Mouse (Mus musculus) kidney, adult 18-20 months (tissue): Measurements from ENCODE around the gene Rbm5.
A peak's percentile ranks its signal among the peaks of the same experiment; 100 is the strongest.

ENCODE experiments used
- DNase-seq: peaks from one replicate; pipeline ENCODE4 v3.0.0; 2021

The Rbm5 gene

GRCm38 (mm10) chr9:107770374-107771290 lies at the start of gene Rbm5:
Rbm5 (minus strand) TSS chr9:107770996.
- DNase-seq, result peak; percentile 91

- DNase-seq, result no peak
Measured at GRCm38 (mm10) chr9:107812132-107812531, 41.3 kb upstream of the Rbm5 start.

GRCm38 (mm10) chr9:107810985-107811384 lies 40.2 kb upstream of the Rbm5 start:
- no peak for DNase-seq

GRCm38 (mm10) chr9:107791714-107792113 lies 20.9 kb upstream of the Rbm5 start:
- no peak for DNase-seq

- DNase-seq, result no peak
Measured at GRCm38 (mm10) chr9:107782536-107783203, 11.9 kb upstream of the Rbm5 start.

- DNase-seq, result no peak
Measured at GRCm38 (mm10) chr9:107776809-107777208, 6.0 kb upstream of the Rbm5 start.

- DNase-seq, result no peak
Measured at GRCm38 (mm10) chr9:107774411-107774810, 3.6 kb upstream of the Rbm5 start.

- no peak for DNase-seq
Measured at GRCm38 (mm10) chr9:107771782-107772181, 986 bp upstream of the Rbm5 start.

- no peak for DNase-seq
Measured at GRCm38 (mm10) chr9:107770037-107770373, 791 bp downstream of the Rbm5 start.

GRCm38 (mm10) chr9:107769445-107770000 lies 1.3 kb downstream of the Rbm5 start:
- DNase-seq, result no peak

- DNase-seq, result peak; percentile 12
Measured at GRCm38 (mm10) chr9:107768851-107769250, 1.9 kb downstream of the Rbm5 start.

GRCm38 (mm10) chr9:107759593-107759992 lies 11.2 kb downstream of the Rbm5 start:
- no peak for DNase-seq

- no peak for DNase-seq
Measured at GRCm38 (mm10) chr9:107750378-107750777, 20.4 kb downstream of the Rbm5 start.

- no peak for DNase-seq
Measured at GRCm38 (mm10) chr9:107748063-107748462, 22.7 kb downstream of the Rbm5 start.

GRCm38 (mm10) chr9:107747310-107747709 lies 23.5 kb downstream of the Rbm5 start:
- no peak for DNase-seq

GRCm38 (mm10) chr9:107746679-107747078 lies 24.1 kb downstream of the Rbm5 start:
- DNase-seq, result no peak

GRCm38 (mm10) chr9:107744061-107744460 lies 26.7 kb downstream of the Rbm5 start:
- DNase-seq, result no peak

- peak; percentile 56 for DNase-seq
Measured at GRCm38 (mm10) chr9:107738841-107739202, 32.0 kb downstream of the Rbm5 start.

- DNase-seq, result peak; percentile 92
Measured at GRCm38 (mm10) chr9:107738020-107738840, 32.6 kb downstream of the Rbm5 start.

GRCm38 (mm10) chr9:107736185-107736485 lies 34.7 kb downstream of the Rbm5 start:
- DNase-seq, result peak; percentile 47

GRCm38 (mm10) chr9:107735356-107736184 lies 35.2 kb downstream of the Rbm5 start:
- no peak for DNase-seq

- no peak for DNase-seq
Measured at GRCm38 (mm10) chr9:107734567-107734971, 36.2 kb downstream of the Rbm5 start.
